Mouse (Mus musculus) sigmoid colon, adult 10 weeks (tissue): ENCODE data around the gene Igfn1. TPM values are rescaled to one million over a fixed set of nuclear protein-coding genes. Genes with fewer than 3 reads are reported as not detected.

Experiments used
- polyA plus RNA-seq: library from polyadenylated mRNA; stranded (reverse); fragments of 350-450 nt; fragmentation: Illumina TruSeq; extraction: RNeasy Lipid Tissue Mini Kit (QIAGEN cat#74804); gene quantifications from one replicate; pipeline ENCODE4 v1.2.3, GENCODE M21; 2014; ENCODE audit warnings: low read depth, low replicate concordance

The Igfn1 gene
- polyA plus RNA-seq, result not detected

GRCm38 (mm10) chr1:136006292-136006748 lies at the start of gene Igfn1:
Igfn1 (minus strand) TSS chr1:136006342.

GRCm38 (mm10) chr1:136052547-136052946 lies 46.4 kb upstream of the Igfn1 start, which contains the start of gene Cacna1s:
Cacna1s (plus strand) TSS chr1:136052750.

GRCm38 (mm10) chr1:136050312-136051012 lies 44.3 kb upstream of the Igfn1 start, which contains the start of gene Ascl5:
Ascl5 (plus strand) TSS chr1:136050804.

GRCm38 (mm10) chr1:136007211-136008158 lies 1.3 kb upstream of the Igfn1 start, which contains the start of gene Tmem9:
Tmem9 (plus strand) TSS chr1:136008150.

DNA sequence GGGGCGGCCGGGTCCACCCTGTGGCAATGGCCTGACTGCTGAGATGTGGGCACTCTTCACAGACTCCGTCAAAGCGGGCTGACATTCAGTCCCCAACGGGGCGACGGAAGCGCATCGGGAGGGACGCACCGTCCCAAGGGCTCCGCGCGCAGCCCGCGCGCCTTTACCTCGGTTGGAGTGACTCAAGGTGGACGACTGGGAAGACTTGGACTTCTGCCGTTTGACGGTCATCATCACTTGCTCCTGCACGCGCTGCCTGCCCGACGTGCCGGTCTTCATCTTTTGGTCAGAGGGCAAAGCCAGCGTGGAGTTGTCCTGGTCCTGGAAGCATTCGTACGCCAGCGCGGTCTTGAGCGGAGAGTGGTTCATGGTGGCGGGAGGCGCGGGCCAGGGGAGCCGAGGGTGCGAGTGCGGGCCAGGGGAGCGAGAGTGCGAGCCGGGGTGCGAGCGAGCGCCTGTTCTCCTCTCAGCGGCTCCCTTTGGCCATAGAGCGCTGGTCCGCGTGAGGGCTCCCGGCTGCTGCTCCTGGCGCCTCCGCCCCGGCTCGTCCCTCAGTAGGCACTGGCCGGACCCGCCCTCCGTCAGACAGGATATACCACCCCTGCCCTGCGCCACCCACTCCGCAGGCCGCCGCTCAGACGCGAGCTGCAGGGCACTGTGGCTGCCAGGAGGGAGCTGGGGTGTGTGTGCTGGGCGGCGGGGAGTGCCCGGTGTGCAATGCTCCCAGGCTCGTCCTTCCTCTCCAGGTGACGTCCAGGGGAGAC lies 87.3 kb downstream of the Igfn1 start, which contains the start of gene Pkp1:
Pkp1 (minus strand) TSS at position 564 of the 764 bp plus-strand sequence.

Other genes starting within 250 kb of the Igfn1 start
- 1.2 TPM for gene Phlda3, start 240.2 kb downstream of the Igfn1 start, polyA plus RNA-seq
- 1.0 TPM for gene Tnni1, start 226.9 kb downstream of the Igfn1 start, polyA plus RNA-seq
- gene Lad1, start 187.7 kb downstream of the Igfn1 start, polyA plus RNA-seq, result 11.7 TPM
- gene Tnnt2, start 170.0 kb downstream of the Igfn1 start, polyA plus RNA-seq, result 3.7 TPM
- gene Pkp1, start 87.1 kb downstream of the Igfn1 start, polyA plus RNA-seq, result 4.1 TPM
- gene Tmem9, start 1.8 kb upstream of the Igfn1 start, polyA plus RNA-seq, result 1.5 TPM
- gene Ascl5, start 44.5 kb upstream of the Igfn1 start, polyA plus RNA-seq, result not detected
- gene Cacna1s, start 46.4 kb upstream of the Igfn1 start, polyA plus RNA-seq, result not detected
- gene Kif21b, start 125.0 kb upstream of the Igfn1 start, polyA plus RNA-seq, result 1.5 TPM
- 8.0 TPM for gene Mroh3, start 206.5 kb upstream of the Igfn1 start, polyA plus RNA-seq
- 11.0 TPM for gene Inava, start 227.9 kb upstream of the Igfn1 start, polyA plus RNA-seq